Mouse (Mus musculus) embryonic facial prominence, embryonic 13.5 days (tissue): ENCODE data around the gene Urm1. TPM values are rescaled to one million over a fixed set of nuclear protein-coding genes. Genes with fewer than 3 reads are reported as not detected.

Experiments used
- ATAC-seq: fragments of 200-750 bp; cut with Nextera tagmentation; 2 replicates; pipeline ENCODE4 v1.8.0; 2017; ENCODE audit warnings: low read depth; ENCODE audit not compliant: insufficient number of reproducible peaks, insufficient read depth, low FRiP score, low TSS enrichment
- H3K27ac ChIP-seq: fragments of 300-500 bp; sonication (generic); 2 replicates; pipeline ENCODE4 v1.5.1; 2015; ENCODE audit warnings: moderate library complexity, mild to moderate bottlenecking, inconsistent platforms
- H3K27me3 ChIP-seq: fragments of 300-500 bp; sonication (generic); 2 replicates; pipeline ENCODE4 v1.6.1; 2015; ENCODE audit warnings: mild to moderate bottlenecking, inconsistent platforms
- H3K36me3 ChIP-seq: fragments of 300-500 bp; sonication (generic); 2 replicates; pipeline ENCODE4 v1.6.1; 2015; ENCODE audit warnings: mild to moderate bottlenecking, inconsistent platforms
- H3K4me1 ChIP-seq: fragments of 300-500 bp; sonication (generic); 2 replicates; pipeline ENCODE4 v1.6.1; 2015; ENCODE audit warnings: inconsistent platforms
- H3K4me2 ChIP-seq: fragments of 300-500 bp; sonication (generic); 2 replicates; pipeline ENCODE4 v1.6.1; 2015; ENCODE audit warnings: moderate library complexity, mild to moderate bottlenecking, inconsistent platforms
- H3K4me3 ChIP-seq: fragments of 300-500 bp; sonication (generic); 2 replicates; pipeline ENCODE4 v1.5.1; 2015; ENCODE audit warnings: mild to moderate bottlenecking, inconsistent platforms
- H3K9ac ChIP-seq: fragments of 300-500 bp; sonication (generic); 2 replicates; pipeline ENCODE4 v1.6.1; 2015; ENCODE audit warnings: mild to moderate bottlenecking, inconsistent platforms
- H3K9me3 ChIP-seq: fragments of 300-500 bp; sonication (generic); 2 replicates; pipeline ENCODE4 v1.6.1; 2016; ENCODE audit warnings: inconsistent platforms
- WGBS: fragments of 180-500 bp; shearing (Covaris S2); methylation state at CpG from one replicate; pipeline ENCODE4 v1.1.7; 2015; ENCODE audit warnings: mixed read lengths; 5-methylcytosine and 5-hydroxymethylcytosine counted together
- polyA plus RNA-seq: library from polyadenylated mRNA; unstranded; fragments of >200 nt; fragmentation: Nextera tagmentation; extraction: Ambion mirVana; gene quantifications from 2 replicates; pipeline ENCODE4 v1.2.1, GENCODE M21; 2015

Gene Urm1
- polyA plus RNA-seq, 1 experiment from 2014 or later = 23.4 TPM

- no peak for ATAC-seq
Observed at GRCm38 (mm10) chr2:29839460-29839859, 19.6 kb downstream of the Urm1 start.

GRCm38 (mm10) chr2:29843231-29844105 is 23.6 kb downstream of the Urm1 start:
- H3K4me2 ChIP-seq = no peak overlapping the region
- no peaks in the 10 kb centered on the region for H3K9me3 ChIP-seq
- H3K4me1 ChIP-seq = peaks cover 15% of the 10 kb centered on the region; the same call in 1 of the 2 replicates
- no peak overlapping the region for H3K9ac ChIP-seq
- no peak for ATAC-seq
- no peak overlapping the region for H3K27ac ChIP-seq
- WGBS = 65% methylated on average over 9 of the region's 9 CpGs
- no peak overlapping the region for H3K4me3 ChIP-seq
- peaks cover 54% of the 10 kb centered on the region for H3K36me3 ChIP-seq
- H3K27me3 ChIP-seq = peaks cover 61% of the 10 kb centered on the region

More at GRCm38 (mm10) chr2:29839460-29839859, 19.6 kb downstream of the Urm1 start:
- Histone ChIP-seq H3K4me2 (no peak overlapping the region), H3K36me3 (peaks cover 84% of the 10 kb centered on the region), H3K9me3 (no peaks in the 10 kb centered on the region), H3K4me1 (no peaks in the 10 kb centered on the region), H3K9ac (no peak overlapping the region), H3K27me3 (peaks cover 21% of the 10 kb centered on the region), H3K27ac (no peak overlapping the region), H3K4me3 (no peak overlapping the region)
- WGBS = 54% methylated on average over 4 of the region's 4 CpGs

- ATAC-seq = no peak
- 80% methylated on average over 2 of the region's 2 CpGs for WGBS
- no peaks in the 10 kb centered on the region for H3K9me3 ChIP-seq
- peaks cover 15% of the 10 kb centered on the region; the same call in 1 of the 2 replicates for H3K4me1 ChIP-seq
- H3K27me3 ChIP-seq = peaks cover 67% of the 10 kb centered on the region
- H3K4me3 ChIP-seq = no peak overlapping the region
- no peak overlapping the region for H3K9ac ChIP-seq
- H3K4me2 ChIP-seq = no peak overlapping the region
- no peak overlapping the region for H3K27ac ChIP-seq
- H3K36me3 ChIP-seq = peaks cover 48% of the 10 kb centered on the region
Observed at GRCm38 (mm10) chr2:29844115-29844514, 24.2 kb downstream of the Urm1 start.

- peaks cover 68% of the 10 kb centered on the region for H3K27me3 ChIP-seq
- peaks cover 44% of the 10 kb centered on the region for H3K36me3 ChIP-seq
- 15% methylated on average over 3 of the region's 3 CpGs for WGBS
Observed at GRCm38 (mm10) chr2:29844661-29845060, 24.8 kb downstream of the Urm1 start.

GRCm38 (mm10) chr2:29845636-29846035 is 25.8 kb downstream of the Urm1 start:
- H3K27ac ChIP-seq = no peak overlapping the region
- peak overlapping the region; percentile 59 for H3K9ac ChIP-seq
- peak overlapping the region; percentile 51 for H3K4me2 ChIP-seq
- no peaks in the 10 kb centered on the region for H3K9me3 ChIP-seq
- H3K27me3 ChIP-seq = peaks cover 72% of the 10 kb centered on the region
- H3K4me3 ChIP-seq = peak overlapping the region; percentile 36
- ATAC-seq = no peak
- WGBS = 6% methylated on average over 25 of the region's 25 CpGs
- peaks cover 21% of the 10 kb centered on the region for H3K4me1 ChIP-seq
- H3K36me3 ChIP-seq = peaks cover 37% of the 10 kb centered on the region

More at GRCm38 (mm10) chr2:29844661-29845060, 24.8 kb downstream of the Urm1 start:
- H3K4me2 ChIP-seq = no peak overlapping the region
- peaks cover 16% of the 10 kb centered on the region for H3K4me1 ChIP-seq
- H3K9ac ChIP-seq = 0 out of 2 replicates have a peak overlapping the region, but pooled peaks have one; percentile 11
- ATAC-seq = no peak
- no peak overlapping the region for H3K4me3 ChIP-seq
- no peaks in the 10 kb centered on the region for H3K9me3 ChIP-seq
- no peak overlapping the region for H3K27ac ChIP-seq

GRCm38 (mm10) chr2:29846061-29846853 is 26.4 kb downstream of the Urm1 start:
- H3K36me3 ChIP-seq = peaks cover 35% of the 10 kb centered on the region
- H3K4me2 ChIP-seq = peak overlapping the region; percentile 51
- H3K4me3 ChIP-seq = peak overlapping the region; percentile 36
- H3K4me1 ChIP-seq = peaks cover 21% of the 10 kb centered on the region
- 6% methylated on average over 46 of the region's 47 CpGs for WGBS
- peak overlapping the region; percentile 59 for H3K9ac ChIP-seq
- no peak for ATAC-seq
- H3K9me3 ChIP-seq = no peaks in the 10 kb centered on the region
- H3K27me3 ChIP-seq = peaks cover 76% of the 10 kb centered on the region
- no peak overlapping the region for H3K27ac ChIP-seq

- no peak overlapping the region for H3K4me2 ChIP-seq
- peaks cover 76% of the 10 kb centered on the region for H3K27me3 ChIP-seq
- peaks cover 28% of the 10 kb centered on the region for H3K36me3 ChIP-seq
- 52% methylated on average over 3 of the region's 3 CpGs for WGBS
- H3K4me1 ChIP-seq = peaks cover 21% of the 10 kb centered on the region
- no peaks in the 10 kb centered on the region for H3K9me3 ChIP-seq
- no peak overlapping the region for H3K9ac ChIP-seq
- no peak overlapping the region for H3K27ac ChIP-seq
- no peak overlapping the region for H3K4me3 ChIP-seq
- ATAC-seq = no peak
Observed at GRCm38 (mm10) chr2:29846911-29847310, 27.0 kb downstream of the Urm1 start.

GRCm38 (mm10) chr2:29849041-29849440 is 29.2 kb downstream of the Urm1 start:
- peaks cover 59% of the 10 kb centered on the region for H3K27me3 ChIP-seq
- H3K9me3 ChIP-seq = no peaks in the 10 kb centered on the region
- WGBS = 74% methylated on average over 8 of the region's 8 CpGs
- H3K9ac ChIP-seq = no peak overlapping the region
- peaks cover 21% of the 10 kb centered on the region for H3K4me1 ChIP-seq
- H3K4me2 ChIP-seq = no peak overlapping the region
- no peak overlapping the region for H3K4me3 ChIP-seq
- no peak overlapping the region for H3K27ac ChIP-seq
- ATAC-seq = no peak
- peaks cover 7% of the 10 kb centered on the region for H3K36me3 ChIP-seq

GRCm38 (mm10) chr2:29849841-29850480 is 30.1 kb downstream of the Urm1 start:
- no peaks in the 10 kb centered on the region for H3K36me3 ChIP-seq
- H3K4me2 ChIP-seq = no peak overlapping the region
- WGBS = 63% methylated on average over 5 of the region's 5 CpGs
- H3K27me3 ChIP-seq = peaks cover 50% of the 10 kb centered on the region
- no peak for ATAC-seq
- H3K9ac ChIP-seq = no peak overlapping the region
- no peaks in the 10 kb centered on the region for H3K9me3 ChIP-seq
- H3K27ac ChIP-seq = no peak overlapping the region
- no peak overlapping the region for H3K4me3 ChIP-seq
- peaks cover 19% of the 10 kb centered on the region for H3K4me1 ChIP-seq

- Histone ChIP-seq H3K27ac (no peak overlapping the region), H3K4me1 (peaks cover 6% of the 10 kb centered on the region; the same call in 1 of the 2 replicates), H3K36me3 (no peaks in the 10 kb centered on the region), H3K4me2 (no peak overlapping the region), H3K4me3 (no peak overlapping the region), H3K9me3 (no peaks in the 10 kb centered on the region), H3K9ac (no peak overlapping the region), H3K27me3 (peaks cover 38% of the 10 kb centered on the region)
- 50% methylated on average over 4 of the region's 4 CpGs for WGBS
- ATAC-seq = no peak
Observed at GRCm38 (mm10) chr2:29852957-29853485, 33.1 kb downstream of the Urm1 start.

- Histone ChIP-seq H3K4me1 (peaks cover 6% of the 10 kb centered on the region; the same call in 1 of the 2 replicates), H3K4me2 (no peak overlapping the region), H3K36me3 (no peaks in the 10 kb centered on the region), H3K27me3 (peaks cover 31% of the 10 kb centered on the region), H3K9ac (no peak overlapping the region), H3K27ac (no peak overlapping the region), H3K9me3 (no peaks in the 10 kb centered on the region), H3K4me3 (no peak overlapping the region)
- ATAC-seq = no peak
- WGBS = 74% methylated on average over 5 of the region's 5 CpGs
Observed at GRCm38 (mm10) chr2:29853736-29854135, 33.9 kb downstream of the Urm1 start.
